Mouse (Mus musculus): ENCODE measurements at regions not wholly inside any gene's neighbourhood (a gene's known extent, or its start where the extent isn't known, plus 50 kb on each side); places are given as distances from the start of the nearest gene placed in this dataset.
A peak's percentile ranks its signal among the peaks of the same experiment; 100 is the strongest.

DNA sequence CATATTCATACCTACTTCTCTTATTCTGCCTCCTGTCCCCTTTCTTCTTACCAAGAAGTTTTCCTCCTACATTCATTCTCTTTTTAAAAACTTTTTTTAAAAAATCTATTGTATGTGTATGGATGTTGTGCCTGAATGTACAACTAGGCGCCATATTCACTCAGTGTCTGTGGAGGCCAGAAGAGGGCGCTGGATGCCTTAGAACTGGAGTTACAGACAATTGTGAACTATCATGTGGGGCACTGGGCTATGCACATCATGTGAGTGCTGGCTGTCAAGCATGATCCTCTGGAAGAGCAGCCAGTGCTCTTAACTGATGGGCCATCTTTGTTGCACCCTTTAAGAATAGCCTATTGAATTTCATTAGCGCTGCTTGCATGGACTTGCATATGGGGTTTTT, 172.6 kb upstream of the Dapk1 start:
- no peak for DNase-seq

DNA sequence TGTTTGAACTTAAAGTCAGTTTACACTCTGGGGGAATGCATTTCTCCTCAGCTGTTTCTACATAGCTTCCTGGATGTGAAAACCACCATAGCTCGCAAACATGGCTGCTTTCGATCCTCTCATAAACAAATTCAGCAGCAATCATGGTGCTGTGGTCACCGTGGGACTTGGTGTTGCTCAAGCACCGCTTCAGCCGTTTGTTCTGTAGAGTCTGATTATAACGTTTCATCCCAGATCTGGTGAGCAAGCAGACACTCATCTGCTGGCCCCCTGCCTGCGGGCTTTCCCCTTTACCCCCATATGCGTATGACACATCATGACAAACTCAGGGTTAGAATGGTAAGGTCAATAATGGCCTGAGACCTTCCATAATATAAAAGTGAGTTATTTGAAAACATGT, 170.3 kb upstream of the Dapk1 start:
- DNase-seq, result no peak

DNA sequence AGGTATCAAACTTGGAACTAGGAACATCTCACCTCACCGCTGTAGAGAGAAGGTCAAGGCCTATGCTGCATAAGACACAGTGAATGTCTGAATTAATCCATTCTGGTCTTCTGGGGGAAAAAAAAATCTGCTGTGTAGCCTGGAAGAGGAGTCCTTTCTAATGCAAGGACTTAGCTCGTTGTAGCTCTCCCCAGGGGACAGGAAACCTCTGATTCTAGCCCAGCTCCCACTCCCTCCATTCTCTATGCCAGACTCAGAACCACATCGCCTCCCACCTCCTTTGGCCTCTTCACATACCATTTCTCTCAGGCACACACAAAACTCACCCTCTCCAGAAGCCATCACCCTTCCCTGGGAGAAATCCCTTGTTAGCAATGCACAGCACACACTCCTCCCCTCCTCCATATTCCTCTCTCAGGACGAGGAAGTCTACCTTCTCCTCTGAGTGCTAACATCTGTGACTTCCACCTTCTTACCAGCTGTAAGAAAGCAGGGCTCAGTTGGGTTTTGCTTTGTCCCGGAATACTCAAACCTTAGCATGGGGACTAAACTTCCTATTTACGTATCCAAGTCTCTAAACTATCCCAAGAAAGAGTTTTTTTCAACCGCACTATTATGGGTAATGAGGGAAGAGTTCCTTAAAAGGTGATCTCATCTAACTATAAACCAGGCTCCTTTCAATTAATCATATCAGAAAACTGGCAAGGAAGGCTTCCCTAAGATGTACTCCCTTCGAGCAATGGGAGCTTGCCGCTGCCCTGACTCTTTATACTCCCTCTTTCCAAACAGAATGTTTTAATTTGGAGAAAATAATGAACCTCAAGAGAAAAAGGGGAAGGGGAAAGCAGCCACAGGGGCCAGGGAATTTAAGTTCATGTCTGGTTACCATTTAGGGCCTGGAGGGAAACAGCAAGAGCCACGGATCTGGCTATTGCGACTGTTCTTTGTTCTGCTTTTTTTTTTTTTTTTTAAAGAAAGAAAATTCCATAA, 167.2 kb upstream of the Dapk1 start:
- DNase-seq, result no peak

DNA sequence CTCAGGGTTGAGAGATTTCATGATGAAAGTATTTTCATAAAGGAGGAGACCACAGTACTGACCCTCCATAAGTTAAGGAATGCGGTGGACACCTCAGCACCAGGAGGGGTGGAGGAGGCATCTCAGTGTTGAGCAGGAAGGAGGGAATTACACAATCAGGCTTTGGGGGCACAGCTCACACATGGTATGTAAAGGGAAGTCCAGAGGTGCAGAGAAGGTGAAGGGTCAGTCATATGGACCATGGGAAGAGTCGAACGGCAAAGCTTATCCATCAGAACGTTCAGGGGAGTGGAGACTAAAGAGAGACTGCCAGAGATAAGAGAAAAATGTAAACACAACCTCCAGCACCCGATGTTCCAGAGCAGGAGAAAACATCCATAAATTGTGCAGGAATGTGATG, 166.4 kb upstream of the Dapk1 start:
- no peak for DNase-seq

DNA sequence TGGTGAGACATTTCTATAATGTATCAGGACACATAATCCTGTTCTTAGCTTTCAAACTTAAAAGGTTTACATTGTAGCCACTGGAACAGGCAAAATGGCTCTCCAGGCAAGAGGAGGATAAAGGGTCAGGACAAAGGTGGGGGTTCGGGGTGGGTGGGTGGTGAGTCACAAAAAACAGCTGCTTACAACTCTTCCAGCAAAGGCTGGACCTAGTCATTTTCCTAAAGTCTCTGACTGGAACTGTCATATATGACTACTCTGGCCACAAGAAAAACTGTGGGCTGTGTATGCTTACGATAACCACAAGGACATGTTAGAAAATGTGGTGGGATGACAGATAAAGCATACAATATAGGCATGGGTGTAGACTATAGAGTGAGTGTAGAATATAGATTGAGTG, 163.6 kb upstream of the Dapk1 start:
- DNase-seq, result no peak

DNA sequence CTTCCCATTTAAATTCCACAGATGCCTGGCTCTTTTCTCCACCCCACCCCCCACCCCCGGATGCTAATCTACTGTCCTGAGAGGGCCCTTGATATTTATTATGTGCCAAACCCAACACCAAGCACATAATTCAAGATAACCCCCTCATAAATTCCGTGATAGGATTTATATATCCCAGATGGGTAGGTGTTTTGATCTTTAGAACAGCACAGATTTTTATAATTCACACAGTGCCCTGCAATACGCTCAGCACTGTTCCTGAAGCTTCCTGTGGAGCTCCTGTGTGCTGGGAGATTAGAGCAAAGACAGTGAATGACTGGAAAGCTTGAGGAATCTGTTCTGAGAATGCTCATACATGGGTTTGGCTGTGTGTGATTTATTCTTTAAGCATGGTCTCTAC, 161.2 kb upstream of the Dapk1 start:
- DNase-seq, result no peak

DNA sequence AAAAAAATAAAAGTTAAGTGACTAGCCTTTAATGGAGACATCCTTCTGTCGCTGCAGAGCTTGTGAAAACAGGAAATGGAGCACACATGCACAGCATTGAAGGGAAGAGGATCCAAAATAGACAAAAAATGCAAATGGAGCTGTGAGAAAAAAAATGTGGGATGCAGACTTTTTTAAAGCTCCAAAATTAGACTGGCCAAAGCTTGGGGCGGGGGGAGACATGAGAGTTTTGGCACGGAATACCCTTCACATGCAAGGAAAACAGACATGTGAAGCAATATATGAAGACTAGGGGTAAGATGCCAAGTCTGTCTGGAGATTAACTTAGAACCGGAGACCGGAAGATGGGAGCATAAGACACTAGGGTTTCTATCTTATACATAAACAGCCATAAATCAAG, 156.6 kb upstream of the Dapk1 start:
- no peak for DNase-seq

DNA sequence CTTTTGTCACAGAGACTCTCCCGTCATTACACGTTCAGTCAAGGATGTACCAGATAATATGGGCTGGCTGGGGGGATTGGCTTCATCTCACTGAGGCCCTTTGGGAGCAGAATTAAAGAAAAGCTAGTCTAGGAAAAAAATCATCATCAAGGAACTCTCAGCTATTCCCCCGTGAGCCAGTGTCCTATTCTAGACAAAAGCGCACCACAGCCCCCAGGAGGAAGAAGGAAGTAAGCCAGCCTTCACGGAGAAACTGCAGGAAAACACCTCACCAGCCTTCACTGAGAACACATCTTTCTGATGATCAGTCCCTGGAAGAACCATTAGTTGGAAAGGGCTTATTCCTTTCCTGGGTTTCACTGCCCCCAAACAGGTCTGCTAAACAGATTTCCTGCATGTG, 154.8 kb upstream of the Dapk1 start:
- DNase-seq, result no peak

DNA sequence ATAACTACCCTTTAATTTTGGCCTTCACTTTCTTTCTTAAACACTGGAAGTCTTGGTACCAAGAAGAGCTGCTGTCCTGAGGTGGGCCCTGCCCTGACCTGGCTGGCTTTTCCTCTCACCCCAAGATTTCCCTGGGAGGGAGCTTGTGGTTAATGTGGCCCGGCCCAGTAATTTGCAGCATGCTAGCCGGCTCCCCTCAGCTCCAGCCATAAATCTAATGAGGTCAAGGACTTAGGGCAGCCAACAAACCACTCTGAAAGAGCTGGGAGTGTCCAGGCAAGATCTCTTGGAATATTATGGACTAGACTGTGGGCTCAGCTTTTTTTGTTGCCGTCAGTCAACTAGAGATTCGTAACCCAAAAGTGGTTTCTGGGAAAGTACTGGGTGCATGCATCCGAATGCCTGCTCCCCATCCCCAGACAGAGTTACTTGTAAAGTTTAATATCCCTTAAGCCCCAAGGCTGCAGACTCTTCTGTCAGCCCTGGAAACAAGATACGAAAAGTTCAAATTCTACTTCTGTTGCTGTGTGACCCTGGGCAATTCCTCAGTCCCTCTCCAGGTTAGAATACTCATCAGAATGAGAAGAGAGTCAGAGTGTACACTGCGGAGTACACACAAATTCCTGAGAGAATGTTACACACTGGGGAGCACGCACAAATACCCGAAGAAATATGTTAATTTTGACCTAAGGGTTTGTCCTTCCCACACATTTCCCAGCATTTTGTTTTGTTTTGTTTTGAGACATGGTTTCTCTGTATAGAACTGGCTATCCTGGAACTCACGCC, 150.8 kb upstream of the Dapk1 start:
- no peak for DNase-seq

DNA sequence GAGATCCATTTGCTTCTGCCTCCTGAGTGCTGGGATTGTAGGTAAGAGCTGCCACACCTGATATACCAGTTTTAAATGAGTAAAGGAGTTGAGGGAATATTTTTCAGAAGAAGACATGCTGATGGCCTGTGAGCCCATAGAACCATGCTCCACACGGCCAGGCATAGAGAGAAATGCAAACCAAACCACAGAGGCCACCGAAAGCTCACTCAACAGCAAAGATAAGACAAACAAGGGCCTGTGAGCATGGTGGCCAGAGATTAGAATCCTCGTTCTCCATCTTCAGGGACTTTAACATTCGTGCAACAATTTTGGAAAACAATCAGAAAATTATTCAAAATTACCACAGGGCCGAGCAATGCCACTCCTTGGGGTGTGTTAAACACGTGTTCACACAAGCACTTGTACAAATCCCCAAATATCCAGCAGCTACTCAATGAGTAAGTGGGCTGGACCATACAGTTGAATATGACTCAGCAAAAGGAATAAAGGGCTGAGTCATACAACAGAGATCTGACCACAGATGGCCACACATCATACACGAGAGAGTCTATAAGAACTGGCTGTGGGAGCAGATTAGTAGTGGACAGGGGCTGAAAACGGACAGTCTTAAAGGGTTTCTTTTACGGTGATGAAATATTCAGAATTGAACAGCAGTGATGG, 147.8 kb upstream of the Dapk1 start:
- no peak for DNase-seq

DNA sequence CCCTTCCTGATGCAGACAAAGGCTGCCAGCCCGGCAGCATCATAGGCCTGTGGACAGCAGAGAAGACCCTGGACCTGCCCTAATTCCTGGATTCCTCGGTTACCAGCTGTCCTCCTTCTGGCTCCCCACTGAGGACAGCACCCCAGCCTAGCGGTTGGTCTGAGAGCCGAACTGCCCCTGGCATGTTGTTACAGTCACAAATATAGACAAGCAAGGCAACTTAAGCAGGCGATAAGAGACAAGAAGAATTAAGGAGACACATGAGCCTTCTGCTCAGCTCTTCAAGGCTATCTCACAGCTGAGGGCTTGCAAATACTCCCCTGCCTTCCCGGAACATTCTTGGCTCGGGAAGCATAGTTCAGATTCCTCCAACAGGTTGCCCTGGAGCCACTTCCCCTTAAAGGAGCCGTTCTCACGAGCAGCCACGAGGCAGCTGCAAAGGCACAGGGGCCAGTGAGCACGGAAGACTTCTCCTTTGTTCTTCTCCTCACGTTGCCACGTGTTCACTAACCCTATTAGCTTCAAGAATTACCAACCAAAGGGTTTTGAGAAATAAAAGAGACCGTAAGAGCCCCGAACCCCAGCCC, 146.6 kb upstream of the Dapk1 start:
- no peak for DNase-seq

DNA sequence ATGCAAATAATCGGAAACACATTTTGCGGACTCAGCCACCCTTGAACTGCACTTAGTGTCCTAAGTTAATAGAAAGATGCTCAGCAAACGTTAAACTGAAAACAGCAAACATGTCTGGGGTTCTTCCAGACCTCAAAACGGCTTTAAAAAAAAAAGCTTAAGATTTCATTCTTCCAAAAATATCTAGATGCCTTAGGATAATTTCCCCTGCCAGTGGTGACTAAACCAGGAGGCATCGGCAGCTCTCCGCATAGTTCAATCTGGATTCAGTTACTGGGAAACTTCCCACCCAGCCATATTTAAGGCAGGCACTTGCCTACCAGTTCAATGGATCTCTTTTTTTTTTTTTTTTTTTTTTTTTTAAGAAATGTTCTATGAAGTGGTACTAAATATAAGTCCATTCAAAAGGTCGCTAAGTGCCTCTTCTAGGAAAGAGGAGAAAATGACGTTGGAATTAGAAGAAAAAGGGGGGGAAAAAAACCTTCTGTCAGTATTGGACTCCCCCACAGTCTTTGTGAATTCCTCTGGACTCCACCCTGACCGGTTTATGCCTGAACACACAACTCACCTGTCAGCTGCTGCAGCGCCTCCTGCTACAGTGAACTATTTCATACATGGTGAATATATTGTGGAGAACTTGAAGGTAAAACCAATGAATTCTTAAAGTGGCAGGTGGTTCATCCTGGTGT, 145.7 kb upstream of the Dapk1 start:
- no peak for DNase-seq

DNA sequence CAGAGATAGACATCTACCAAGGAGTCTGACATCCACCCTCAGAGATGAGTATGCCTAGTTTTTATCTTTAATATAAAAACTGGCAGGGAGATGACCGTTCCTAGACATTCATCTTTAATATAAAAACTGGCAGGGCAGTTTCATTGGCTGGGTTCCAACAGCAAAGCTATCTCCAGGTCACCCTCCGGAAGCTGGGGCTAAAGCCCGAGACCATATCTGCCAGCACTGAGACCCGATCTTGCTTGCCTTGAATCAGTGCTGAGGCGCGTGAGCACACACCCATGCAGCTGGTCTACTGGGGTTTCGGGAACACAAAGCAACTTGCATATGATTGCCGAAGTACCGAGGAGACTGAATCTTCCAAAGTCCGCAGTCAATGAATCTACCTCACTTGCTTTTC, 144.5 kb upstream of the Dapk1 start:
- DNase-seq, result no peak

DNA sequence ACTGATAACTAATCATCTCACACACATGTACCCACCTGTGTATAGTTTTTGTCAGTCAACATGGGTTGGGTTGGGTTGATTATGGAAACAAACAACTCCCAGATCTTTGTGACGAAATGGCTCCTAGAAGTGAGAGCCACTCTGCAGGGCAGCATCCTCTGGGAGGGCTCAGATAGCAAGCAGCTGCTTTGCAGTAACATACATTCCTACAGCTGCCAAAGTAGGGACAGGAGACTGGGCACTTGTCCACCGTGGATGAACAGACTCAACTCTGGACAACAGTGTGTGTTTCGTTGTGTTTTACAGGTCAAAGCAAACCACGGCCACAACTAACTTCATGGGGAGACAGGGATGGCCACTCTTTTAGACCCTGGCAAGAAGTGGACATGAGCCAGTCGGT, 142.7 kb upstream of the Dapk1 start:
- DNase-seq, result no peak

DNA sequence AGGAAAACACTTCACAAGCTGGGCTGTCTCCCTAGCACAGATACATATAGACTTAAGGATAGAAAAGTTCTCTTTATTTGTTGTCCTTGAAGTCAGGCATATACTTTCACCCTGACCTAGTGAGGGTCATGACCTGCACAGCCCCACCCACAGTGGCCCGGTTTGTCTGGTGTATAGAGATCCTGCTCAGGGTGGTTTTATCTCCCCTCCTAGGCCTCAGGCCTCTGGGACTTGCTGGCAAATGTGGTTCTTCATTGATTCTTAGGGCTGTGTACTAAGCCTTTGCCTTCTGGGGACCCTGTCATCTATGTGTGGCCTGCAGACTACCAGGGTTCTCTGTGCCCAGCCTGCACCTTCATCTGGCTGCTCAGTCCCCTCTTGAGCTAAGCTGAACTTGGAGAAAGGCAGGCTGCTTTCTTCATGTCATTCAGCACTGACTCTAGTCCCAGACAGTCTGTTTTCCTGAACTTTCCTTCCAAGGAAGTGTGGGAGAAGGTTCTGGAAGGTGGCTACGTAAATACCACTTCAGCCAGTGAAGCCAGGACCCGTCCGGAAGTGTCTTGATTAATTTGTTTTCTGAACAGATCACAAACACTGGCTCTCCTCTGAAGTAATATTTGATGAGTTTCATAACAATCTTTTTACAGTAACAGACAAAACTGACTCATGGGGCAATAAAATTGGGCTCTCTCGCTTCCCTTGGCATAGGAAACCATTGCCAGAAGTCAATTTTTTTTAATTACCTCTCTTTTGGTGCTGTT, 135.0 kb upstream of the Dapk1 start:
- DNase-seq, result no peak

DNA sequence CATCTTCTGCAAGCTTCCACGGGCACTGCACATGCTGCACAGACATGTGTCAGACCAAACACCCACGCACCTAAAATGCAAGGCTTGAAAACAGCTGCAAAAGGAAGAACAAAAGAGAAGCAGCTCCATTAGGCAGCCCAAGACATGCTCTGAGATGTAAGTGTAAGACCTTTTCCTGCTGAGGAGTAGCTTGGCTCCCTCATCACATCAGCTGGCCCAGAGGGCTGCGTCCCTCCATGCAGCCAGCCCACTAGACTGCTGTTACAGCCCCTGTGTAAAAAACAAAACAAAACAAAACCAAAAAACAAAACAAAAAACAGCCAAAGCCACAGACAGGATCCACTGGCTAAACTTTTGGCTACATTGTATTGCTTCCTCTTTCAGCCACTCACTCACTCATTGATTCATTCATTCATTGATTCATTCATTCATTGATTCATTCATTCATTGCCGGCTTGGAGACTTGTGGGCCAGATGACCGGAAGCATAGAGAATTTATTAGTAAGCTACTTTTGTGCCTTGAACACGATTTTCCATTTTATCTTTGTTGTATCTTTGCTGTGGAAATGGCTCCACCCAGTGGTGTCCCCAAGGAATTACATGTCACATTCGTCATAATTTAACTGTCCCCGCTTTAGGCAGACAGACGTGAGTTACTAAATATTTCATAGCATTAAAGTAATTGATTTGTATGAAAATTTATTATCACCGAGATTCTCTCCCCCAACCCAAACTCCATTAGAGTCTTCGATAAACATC, 133.7 kb upstream of the Dapk1 start:
- peak; percentile 40 for DNase-seq

DNA sequence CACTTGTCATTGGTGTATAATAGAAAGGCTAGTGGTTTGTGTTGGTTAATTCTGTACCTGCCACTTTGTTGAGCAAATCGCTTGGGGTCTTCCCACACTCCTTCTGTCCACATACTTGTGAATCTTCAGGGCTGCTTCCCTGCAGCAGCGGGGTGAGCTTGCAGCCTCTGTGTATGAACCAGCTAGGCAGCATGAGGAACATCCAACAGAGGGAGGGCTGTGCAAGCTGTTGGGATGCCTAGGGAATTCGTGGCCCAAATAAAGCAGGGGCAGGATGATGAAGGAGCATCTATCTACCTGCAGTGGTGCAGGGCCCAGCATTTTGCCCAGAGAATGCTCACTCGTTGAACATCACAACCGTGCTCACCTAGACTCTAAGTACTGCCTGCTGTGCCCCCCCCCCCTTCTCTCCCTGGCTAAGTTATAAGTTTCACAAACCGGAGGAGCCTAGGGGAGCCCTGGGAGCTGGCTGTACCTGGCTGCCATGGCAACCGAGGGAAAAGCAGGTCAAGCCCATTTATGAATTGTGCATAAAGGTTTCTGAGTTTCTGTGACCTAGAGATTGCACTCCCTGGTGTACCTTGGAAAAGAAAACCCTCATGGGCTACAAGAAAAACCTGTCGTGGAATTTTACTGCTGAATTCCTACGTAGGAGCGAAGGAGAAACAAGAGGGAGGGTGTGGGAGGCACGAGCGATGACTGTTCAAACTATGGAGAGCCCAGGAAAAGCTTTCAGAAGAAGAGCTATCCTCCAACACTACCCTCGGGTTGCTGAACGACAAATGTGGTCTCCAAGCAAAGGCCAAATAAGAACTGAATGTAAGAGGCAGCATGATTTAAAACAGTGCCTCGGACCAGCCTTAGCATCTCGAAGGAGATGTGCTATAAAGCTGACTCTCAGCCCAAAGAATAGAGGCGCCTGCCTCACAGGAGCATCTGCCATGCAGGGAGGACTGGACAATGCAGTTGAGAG, 131.0 kb upstream of the Dapk1 start:
- DNase-seq, result no peak

DNA sequence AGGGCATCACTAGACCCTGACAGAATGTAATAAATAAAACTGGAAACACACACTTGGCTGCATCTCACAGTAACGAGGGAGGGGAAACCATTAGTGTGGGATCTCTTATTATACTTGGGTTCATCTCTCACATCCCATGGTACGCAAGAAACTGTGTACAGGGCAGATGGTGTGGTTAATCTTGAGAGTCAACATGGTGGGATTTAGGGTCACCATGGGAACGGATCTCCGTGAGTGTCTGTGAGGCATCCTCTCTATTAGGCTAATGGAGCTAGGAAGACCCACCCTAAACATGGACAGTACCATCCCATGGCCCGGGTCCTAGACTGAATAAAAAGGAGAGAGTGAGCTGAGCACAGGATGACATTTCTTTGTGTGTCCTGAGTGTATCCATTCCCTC, 130.1 kb upstream of the Dapk1 start:
- no peak for DNase-seq

DNA sequence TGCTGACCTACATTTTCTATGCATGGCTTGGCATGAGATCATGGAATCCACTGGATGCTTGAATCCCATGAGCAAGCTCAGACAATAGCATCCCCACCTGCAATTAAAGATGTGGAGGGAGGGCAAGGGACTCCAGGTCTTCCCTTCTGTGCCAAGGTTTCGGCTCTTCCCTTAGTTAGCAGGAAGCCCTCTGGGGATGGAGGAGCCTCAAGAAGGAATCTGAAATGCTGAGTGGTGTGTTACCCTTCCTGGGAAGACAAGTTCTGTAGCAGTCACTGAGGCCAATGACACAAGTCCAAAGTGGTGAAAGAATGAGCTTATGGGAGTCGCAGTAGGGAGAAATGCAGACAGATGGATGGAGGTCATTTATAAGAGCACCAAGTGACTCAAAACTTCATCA, 125.4 kb upstream of the Dapk1 start:
- no peak for DNase-seq

DNA sequence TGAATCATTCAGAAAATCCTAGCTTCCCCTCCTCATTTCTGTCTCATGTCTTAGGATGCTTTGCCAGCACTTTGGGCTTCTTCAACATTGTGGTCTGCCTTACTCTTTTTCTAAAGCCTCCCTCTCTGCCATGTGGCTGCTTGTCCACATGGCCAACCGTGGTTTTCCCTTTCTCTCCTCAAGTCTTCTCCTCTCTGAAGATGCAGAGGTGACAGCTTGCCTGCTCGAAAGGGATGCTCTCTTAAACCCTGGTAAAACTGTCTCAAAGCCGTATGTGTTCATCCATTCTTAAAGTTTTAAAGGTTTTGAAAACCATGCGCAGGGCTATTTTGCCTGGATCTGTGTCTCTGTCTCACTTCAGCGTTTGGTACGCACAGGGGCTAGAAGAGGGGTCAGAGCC, 123.4 kb upstream of the Dapk1 start:
- DNase-seq, result no peak
